Mouse (Mus musculus) hindbrain, embryonic 10.5 days (tissue): ENCODE measurements around the gene Rnf227. TPM values are rescaled to one million over a fixed set of nuclear protein-coding genes. Genes with fewer than 3 reads are reported as not detected.
A peak's percentile ranks its signal among the peaks of the same experiment; 100 is the strongest.

Source experiments
- DNase-seq: peaks from one replicate; pipeline ENCODE4 v3.0.0-alpha.2; 2017; ENCODE audit warnings: low spot score
- H3K27ac ChIP-seq: fragments of 300-500 bp; sonication (generic); 2 replicates; pipeline ENCODE4 v1.5.1; 2016; ENCODE audit warnings: mild to moderate bottlenecking, moderate library complexity
- H3K27me3 ChIP-seq: fragments of 300-500 bp; sonication (generic); 2 replicates; pipeline ENCODE4 v1.6.1; 2016; ENCODE audit warnings: mild to moderate bottlenecking; ENCODE audit not compliant: poor library complexity, insufficient read depth, severe bottlenecking
- H3K36me3 ChIP-seq: fragments of 300-500 bp; sonication (generic); 2 replicates; pipeline ENCODE4 v1.6.1; 2016; ENCODE audit warnings: mild to moderate bottlenecking, moderate library complexity
- H3K4me1 ChIP-seq: fragments of 300-500 bp; sonication (generic); replicated peaks from 2 replicates; pipeline ENCODE4 v1.6.1; 2016; ENCODE audit warnings: mild to moderate bottlenecking
- H3K4me3 ChIP-seq: fragments of 300-500 bp; sonication (generic); 2 replicates; pipeline ENCODE4 v1.5.1; 2016; ENCODE audit warnings: mild to moderate bottlenecking, moderate library complexity
- H3K9me3 ChIP-seq: fragments of 300-500 bp; sonication (generic); 2 replicates; pipeline ENCODE4 v1.6.1; 2016; ENCODE audit warnings: mild to moderate bottlenecking, moderate library complexity
- WGBS: fragments of 180-500 bp; shearing (Covaris S2); methylation state at CpG from one replicate; pipeline ENCODE4 v1.1.7; 2016; 5-methylcytosine and 5-hydroxymethylcytosine counted together
- polyA plus RNA-seq: library from polyadenylated mRNA; unstranded; fragments of >200 nt; fragmentation: Nextera tagmentation; extraction: Ambion mirVana; gene quantifications from 2 replicates; pipeline ENCODE4 v1.2.1, GENCODE M21; 2016

Rnf227 gene
- polyA plus RNA-seq, 1 experiment from 2014 or later, result 19.9 TPM

GRCm38 (mm10) chr11:69381356-69381755 lies 41.1 kb downstream of the Rnf227 start:
- no peaks in the 10 kb centered on the region for H3K27me3 ChIP-seq
- no peak overlapping the region for H3K4me3 ChIP-seq
- H3K36me3 ChIP-seq, result peaks cover 30% of the 10 kb centered on the region
- 86% methylated on average over 6 of the region's 6 CpGs for WGBS
- no peak overlapping the region for H3K27ac ChIP-seq
- no peak for DNase-seq
- no peaks in the 10 kb centered on the region for H3K9me3 ChIP-seq
- H3K4me1 ChIP-seq, result no peaks in the 10 kb centered on the region

GRCm38 (mm10) chr11:69382478-69383105 lies 42.3 kb downstream of the Rnf227 start:
- H3K36me3 ChIP-seq, result peaks cover 19% of the 10 kb centered on the region
- no peak for DNase-seq
- WGBS, result 67% methylated on average over 10 of the region's 10 CpGs
- H3K27ac ChIP-seq, result no peak overlapping the region
- no peaks in the 10 kb centered on the region for H3K4me1 ChIP-seq
- H3K27me3 ChIP-seq, result no peaks in the 10 kb centered on the region
- H3K4me3 ChIP-seq, result no peak overlapping the region
- H3K9me3 ChIP-seq, result no peaks in the 10 kb centered on the region

GRCm38 (mm10) chr11:69384979-69385378 lies 44.7 kb downstream of the Rnf227 start:
- Histone ChIP-seq H3K4me1 (peaks cover 3% of the 10 kb centered on the region; the same call in 1 of the 2 replicates), H3K4me3 (no peak overlapping the region), H3K9me3 (no peaks in the 10 kb centered on the region), H3K36me3 (peaks cover 13% of the 10 kb centered on the region; the same call in 1 of the 2 replicates), H3K27ac (no peak overlapping the region), H3K27me3 (no peaks in the 10 kb centered on the region)
- DNase-seq, result no peak
- WGBS, result 87% methylated on average over 6 of the region's 6 CpGs

- Histone ChIP-seq H3K4me1 (peaks cover 6% of the 10 kb centered on the region; the same call in 1 of the 2 replicates), H3K27me3 (no peaks in the 10 kb centered on the region), H3K27ac (no peak overlapping the region), H3K9me3 (no peaks in the 10 kb centered on the region), H3K36me3 (0 out of 2 replicates have a peak, but pooled peaks cover 8% of the 10 kb centered on the region), H3K4me3 (no peak overlapping the region)
- no peak for DNase-seq
- 80% methylated on average over 7 of the region's 7 CpGs for WGBS
Observed at GRCm38 (mm10) chr11:69386758-69387157, 46.5 kb downstream of the Rnf227 start.

- Histone ChIP-seq H3K4me3 (no peak overlapping the region), H3K27me3 (no peaks in the 10 kb centered on the region), H3K9me3 (no peaks in the 10 kb centered on the region), H3K27ac (no peak overlapping the region), H3K36me3 (peaks cover 9% of the 10 kb centered on the region), H3K4me1 (peaks cover 6% of the 10 kb centered on the region; the same call in 1 of the 2 replicates)
- 96% methylated on average over 4 of the region's 4 CpGs for WGBS
- DNase-seq, result no peak
Observed at GRCm38 (mm10) chr11:69388680-69389079, 48.4 kb downstream of the Rnf227 start.

- Histone ChIP-seq H3K4me1 (peaks cover 14% of the 10 kb centered on the region), H3K9me3 (no peaks in the 10 kb centered on the region), H3K36me3 (peaks cover 9% of the 10 kb centered on the region), H3K4me3 (no peak overlapping the region), H3K27ac (no peak overlapping the region), H3K27me3 (no peaks in the 10 kb centered on the region)
- DNase-seq, result no peak
- WGBS, result 69% methylated on average over 14 of the region's 14 CpGs
Observed at GRCm38 (mm10) chr11:69389531-69390399, 49.5 kb downstream of the Rnf227 start.

GRCm38 (mm10) chr11:69390400-69391034 lies 50.3 kb downstream of the Rnf227 start:
- WGBS, result 51% methylated on average over 10 of the region's 10 CpGs
- no peak overlapping the region for H3K27ac ChIP-seq
- peak; percentile 52 for DNase-seq
- no peaks in the 10 kb centered on the region for H3K27me3 ChIP-seq
- no peak overlapping the region for H3K4me3 ChIP-seq
- no peaks in the 10 kb centered on the region for H3K9me3 ChIP-seq
- peaks cover 9% of the 10 kb centered on the region for H3K36me3 ChIP-seq
- peaks cover 14% of the 10 kb centered on the region for H3K4me1 ChIP-seq

Other genes with a start within 250 kb of the Rnf227 start
- gene Per1, start 245.2 kb upstream of the Rnf227 start, polyA plus RNA-seq, result 7.8 and 9.8 TPM in 2 replicates
- 0.14 and 0.48 TPM in 2 replicates for gene Hes7, start 220.1 kb upstream of the Rnf227 start, polyA plus RNA-seq
- 0.13 TPM in 1 of 2 replicates, not detected in the other for gene 9130213A22Rik, start 217.9 kb upstream of the Rnf227 start, polyA plus RNA-seq
- gene Aloxe3, start 214.6 kb upstream of the Rnf227 start, polyA plus RNA-seq, result 0.22 TPM in 1 of 2 replicates, not detected in the other
- gene Alox12b, start 183.5 kb upstream of the Rnf227 start, polyA plus RNA-seq, result not detected in 2 replicates
- 0.10 TPM in 1 of 2 replicates, not detected in the other for gene Alox8, start 142.6 kb upstream of the Rnf227 start, polyA plus RNA-seq
- 0.06 and 0.09 TPM in 2 replicates for gene Gucy2e, start 103.4 kb upstream of the Rnf227 start, polyA plus RNA-seq
- 34.2 and 36.7 TPM in 2 replicates for gene Cntrob, start 16.7 kb upstream of the Rnf227 start, polyA plus RNA-seq
- 189 and 208 TPM in 2 replicates for gene Trappc1, start 16.5 kb upstream of the Rnf227 start, polyA plus RNA-seq
- gene Kcnab3, start 14.2 kb upstream of the Rnf227 start, polyA plus RNA-seq, result 1.2 and 2.7 TPM in 2 replicates
- gene Chd3, start 28.9 kb downstream of the Rnf227 start, polyA plus RNA-seq, result 45.1 and 46.9 TPM in 2 replicates
- 148 and 159 TPM in 2 replicates for gene Naa38, start 55.0 kb downstream of the Rnf227 start, polyA plus RNA-seq
- 47.2 and 51.7 TPM in 2 replicates for gene Cyb5d1, start 55.2 kb downstream of the Rnf227 start, polyA plus RNA-seq
- gene Tmem88, start 57.8 kb downstream of the Rnf227 start, polyA plus RNA-seq, result 22.1 and 22.2 TPM in 2 replicates
- gene Kdm6b, start 73.2 kb downstream of the Rnf227 start, polyA plus RNA-seq, result 37.9 and 43.4 TPM in 2 replicates
- gene Dnah2, start 208.6 kb downstream of the Rnf227 start, polyA plus RNA-seq, result 2.0 and 2.6 TPM in 2 replicates
- gene Efnb3, start 219.7 kb downstream of the Rnf227 start, polyA plus RNA-seq, result 61.9 and 67.2 TPM in 2 replicates
- gene Wrap53, start 239.8 kb downstream of the Rnf227 start, polyA plus RNA-seq, result 40.6 and 41.4 TPM in 2 replicates
- 166 and 173 TPM in 2 replicates for gene Trp53, start 239.9 kb downstream of the Rnf227 start, polyA plus RNA-seq